Mouse (Mus musculus) adrenal gland, postnatal 14 days (tissue): ENCODE results near the gene Pde1c. TPM values are rescaled to one million over a fixed set of nuclear protein-coding genes. Genes with fewer than 3 reads are reported as not detected.

ENCODE experiments used
- DNase-seq: peaks from one replicate; pipeline ENCODE4 v3.0.0; 2021; ENCODE audit warnings: mixed read lengths
- total RNA-seq: library from RNA; stranded (reverse); gene quantifications from 2 replicates; pipeline ENCODE4 v1.2.3, GENCODE M21; 2021

Pde1c gene
- total RNA-seq, 1 experiment from 2014 or later, result 0.30 TPM

- no peak for DNase-seq
These were observed 240.8 kb downstream of the Pde1c start for GRCm38 (mm10) chr6:56328103-56328502.

GRCm38 (mm10) chr6:56322799-56323198 lies 246.1 kb downstream of the Pde1c start:
- no peak for DNase-seq

DNA sequence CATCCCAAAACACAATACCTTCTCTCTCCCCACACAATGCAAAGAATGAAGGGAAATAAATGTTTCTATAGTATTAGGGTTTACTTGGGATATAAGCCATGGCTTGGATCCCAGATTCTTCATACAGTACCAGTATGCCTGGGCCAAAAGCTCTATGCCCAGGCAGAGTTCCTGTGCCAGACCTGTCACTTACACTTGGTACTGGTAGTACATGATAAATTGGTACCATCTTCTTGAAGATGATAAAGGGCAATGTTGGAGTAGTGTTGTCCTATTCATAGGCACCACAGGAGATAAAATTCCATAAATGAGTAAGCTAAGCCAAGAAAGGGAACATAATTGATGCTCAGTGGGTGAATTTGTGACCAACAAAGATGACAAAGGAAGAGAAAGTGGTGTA lies 258.6 kb downstream of the Pde1c start:
- no peak for DNase-seq

GRCm38 (mm10) chr6:56306066-56306465 lies 262.8 kb downstream of the Pde1c start:
- no peak for DNase-seq

DNA sequence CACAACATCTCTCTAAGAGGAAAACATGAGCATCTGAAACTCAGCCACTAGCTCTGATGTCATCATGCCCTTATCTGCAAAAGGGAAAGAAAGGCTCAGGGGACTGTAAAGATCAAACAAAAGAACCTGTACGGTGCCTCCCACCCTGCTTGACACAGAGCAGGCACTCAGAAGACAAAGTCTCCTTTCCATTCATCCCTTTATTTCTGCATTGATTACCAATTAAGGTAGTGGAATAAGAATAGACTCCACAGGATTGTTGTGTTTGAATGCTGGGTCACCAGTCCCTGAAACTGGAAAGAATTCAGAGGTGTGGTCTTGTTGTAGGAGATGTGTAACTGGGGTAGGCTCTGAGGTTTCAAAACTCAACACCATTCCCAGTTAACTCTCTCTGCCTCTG lies 276.7 kb downstream of the Pde1c start:
- no peak for DNase-seq

- no peak for DNase-seq
These were observed 279.6 kb downstream of the Pde1c start for GRCm38 (mm10) chr6:56289307-56289706.

DNA sequence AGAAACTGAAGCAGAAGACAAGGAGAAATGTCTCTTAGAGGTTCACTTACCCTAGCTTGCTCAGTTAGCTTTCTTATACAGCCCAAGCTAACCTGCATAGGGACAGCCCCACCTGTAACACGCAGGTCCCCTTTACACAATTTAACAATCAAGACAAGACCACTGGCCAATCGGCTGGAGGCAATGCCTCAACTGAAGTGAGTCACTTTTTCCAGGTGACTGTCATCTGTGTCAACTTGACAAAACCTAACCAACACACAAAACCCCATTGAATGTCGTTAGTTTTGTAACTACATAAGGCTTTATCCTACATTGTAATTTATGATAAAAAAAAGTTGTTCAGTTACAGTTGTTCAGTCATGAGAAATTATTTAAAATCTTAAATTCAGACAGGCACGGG lies 284.1 kb downstream of the Pde1c start:
- no peak for DNase-seq

GRCm38 (mm10) chr6:56275461-56275860 lies 293.4 kb downstream of the Pde1c start:
- DNase-seq, result no peak

DNA sequence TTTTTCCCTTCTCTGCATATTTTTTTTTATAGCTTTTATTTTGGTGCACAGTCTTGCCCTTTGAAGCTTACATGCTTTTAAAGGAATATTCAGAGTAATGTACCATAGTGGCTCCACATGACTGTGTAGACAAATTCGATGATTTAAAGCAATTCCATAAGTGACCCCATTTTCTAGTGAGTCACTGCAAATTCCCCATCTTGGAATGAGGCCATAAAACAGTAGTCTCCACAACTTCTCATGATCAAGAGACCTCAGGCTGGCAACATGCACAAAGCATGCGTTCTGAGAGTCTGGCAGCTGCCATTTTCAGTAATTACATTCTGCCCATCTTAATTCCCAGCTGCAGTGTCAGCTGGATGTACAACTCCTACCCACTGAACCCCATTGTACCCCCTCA lies 297.2 kb downstream of the Pde1c start:
- no peak for DNase-seq

- DNase-seq, result no peak
These were observed 304.4 kb downstream of the Pde1c start for GRCm38 (mm10) chr6:56264509-56264908.

DNA sequence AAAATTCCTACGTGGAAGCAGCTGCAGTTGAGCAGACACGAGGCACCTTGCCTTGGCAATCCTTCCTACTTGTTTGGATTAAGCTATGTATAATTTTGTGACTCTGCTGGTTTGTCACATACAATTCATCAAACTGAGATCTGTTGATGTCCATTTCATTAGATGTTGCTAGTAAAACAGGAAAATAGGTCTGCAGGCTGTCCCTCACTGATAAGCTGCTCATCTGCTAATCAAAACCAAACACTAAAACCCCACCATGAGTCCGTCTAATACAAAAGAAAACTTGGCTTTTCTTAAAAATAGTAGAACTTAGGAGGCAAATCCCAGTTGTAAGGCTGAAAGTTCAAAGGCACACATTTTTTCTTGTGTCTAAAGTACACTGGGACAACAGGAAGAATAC lies 308.8 kb downstream of the Pde1c start:
- no peak for DNase-seq

DNA sequence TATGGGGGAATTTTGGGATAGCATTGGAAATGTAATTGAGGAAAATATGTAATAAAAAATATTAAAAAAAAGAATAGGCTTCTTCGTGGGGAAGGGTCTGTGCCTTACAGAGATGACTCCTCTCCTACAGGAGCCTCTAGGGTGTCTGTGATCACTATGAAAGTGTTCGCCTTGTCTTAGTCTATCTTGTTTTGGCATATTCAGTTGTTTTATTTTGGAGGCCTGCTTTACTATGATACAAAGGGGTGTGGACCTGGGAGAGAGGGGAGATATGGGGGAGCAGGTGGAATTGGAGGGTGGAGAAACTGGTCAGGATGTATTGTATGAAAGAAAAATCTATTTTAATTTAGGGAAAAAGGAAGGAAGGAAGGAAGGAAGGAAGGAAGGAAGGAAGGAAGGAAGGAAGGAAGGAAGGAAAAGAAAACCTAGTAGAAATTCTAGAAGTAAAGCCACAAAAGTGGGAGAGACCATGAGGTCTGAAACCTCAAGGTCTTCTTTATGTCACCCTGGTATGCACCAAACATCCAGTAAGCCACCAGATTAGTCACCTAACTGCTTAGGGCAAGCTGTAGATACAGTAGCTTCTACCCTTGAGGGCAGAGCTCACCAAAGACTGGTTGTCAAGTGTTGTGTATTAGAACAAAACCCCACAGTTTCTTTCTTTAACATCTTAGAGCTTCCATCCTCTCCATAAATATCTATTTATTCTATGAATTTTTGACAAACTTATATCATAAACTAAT lies 311.2 kb downstream of the Pde1c start:
- no peak for DNase-seq

DNA sequence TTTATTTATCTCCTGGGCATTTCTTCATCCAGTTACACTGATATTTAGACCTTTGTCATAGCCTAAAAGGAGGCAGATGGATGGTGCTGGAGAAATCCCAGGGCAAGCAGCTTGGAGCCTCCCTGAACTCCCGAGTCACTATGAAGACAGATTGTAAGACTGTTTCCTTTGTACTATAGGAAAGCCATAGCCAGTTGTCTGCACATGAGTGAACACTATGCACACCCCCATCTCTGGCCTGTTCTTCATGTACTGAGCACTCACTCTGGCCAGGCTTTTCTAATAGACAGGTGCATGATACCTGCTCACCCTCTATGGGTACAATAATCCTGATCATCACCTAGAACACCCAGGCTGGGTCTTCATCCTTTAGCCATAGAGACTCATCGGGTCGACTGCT lies 318.8 kb downstream of the Pde1c start:
- DNase-seq, result no peak

GRCm38 (mm10) chr6:56191426-56192140 lies 377.3 kb downstream of the Pde1c start:
- no peak for DNase-seq

- DNase-seq, result no peak
These were observed 392.4 kb downstream of the Pde1c start for GRCm38 (mm10) chr6:56176485-56176884.

- no peak for DNase-seq
These were observed 396.7 kb downstream of the Pde1c start for GRCm38 (mm10) chr6:56172172-56172571.

GRCm38 (mm10) chr6:56168736-56169135 lies 400.2 kb downstream of the Pde1c start:
- no peak for DNase-seq

DNA sequence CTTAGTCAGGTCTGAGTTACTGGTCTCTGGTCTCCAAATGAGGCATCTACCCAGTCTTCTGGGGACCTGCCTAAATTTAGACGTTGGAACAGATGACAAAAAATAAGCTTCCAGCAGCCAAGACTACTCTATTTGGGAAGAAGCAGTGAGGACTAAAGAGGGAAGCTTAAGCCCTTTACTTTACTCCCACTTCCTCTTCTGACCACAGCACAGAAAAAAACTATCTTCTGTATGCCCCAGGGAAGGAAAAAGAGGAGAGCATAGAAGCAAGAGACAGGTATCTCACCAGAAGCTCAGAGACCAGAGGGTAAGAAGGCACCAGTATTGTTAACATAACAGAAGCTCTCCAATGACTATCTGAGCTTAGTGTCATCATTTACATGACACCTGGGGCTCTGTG lies 410.7 kb downstream of the Pde1c start:
- DNase-seq, result no peak

DNA sequence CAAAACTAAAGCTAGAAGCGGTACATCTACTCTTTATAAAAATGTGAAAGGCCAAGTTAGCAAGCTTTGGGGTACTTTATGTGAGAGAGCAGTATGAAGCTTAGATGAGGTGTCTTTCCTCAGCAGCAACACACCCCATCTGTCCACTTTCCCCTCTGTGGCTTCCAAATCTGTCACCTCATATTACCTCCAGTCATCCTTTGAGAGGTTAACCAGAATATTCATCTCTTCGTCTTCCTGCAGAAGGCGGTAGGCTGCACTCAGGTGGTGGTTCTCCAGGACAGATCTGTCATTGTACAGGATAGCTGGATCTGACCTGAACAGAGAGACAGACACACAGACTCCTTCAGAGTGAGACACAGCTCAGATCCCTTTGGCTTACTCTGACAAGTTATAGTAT lies 412.1 kb downstream of the Pde1c start:
- DNase-seq, result no peak

DNA sequence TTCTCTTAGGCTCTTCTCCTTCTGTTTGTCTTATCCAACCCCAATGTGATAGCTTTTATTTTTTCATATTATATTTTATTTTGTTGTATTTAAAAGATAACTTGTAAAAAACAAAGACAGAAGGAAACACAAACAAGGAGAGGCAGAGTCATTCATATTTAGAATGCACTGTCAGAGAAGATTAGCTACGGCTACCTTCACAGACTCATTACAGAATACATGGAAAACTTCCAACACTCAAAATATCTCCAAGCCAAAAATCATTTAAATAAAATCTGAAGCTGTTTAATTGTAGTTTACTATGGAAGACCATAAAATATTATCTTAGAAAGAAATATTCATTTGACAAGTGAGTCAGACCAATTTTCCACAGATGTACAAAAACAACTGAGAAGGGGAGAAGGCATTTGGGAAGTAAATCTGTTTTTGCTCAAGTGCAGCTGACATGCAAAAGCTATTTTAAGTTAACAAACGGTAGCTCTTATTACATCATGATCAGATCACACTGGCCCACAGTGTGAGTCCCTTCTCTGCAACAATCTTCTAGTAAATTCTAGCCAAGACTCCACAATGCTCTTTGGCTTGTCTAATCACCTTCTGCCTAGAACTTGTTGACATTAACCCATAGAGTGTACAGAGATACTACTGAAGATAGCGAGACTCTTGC lies 438.3 kb downstream of the Pde1c start:
- no peak for DNase-seq

GRCm38 (mm10) chr6:56099520-56100101 lies 469.3 kb downstream of the Pde1c start:
- DNase-seq, result no peak

- DNase-seq, result no peak
These were observed 470.5 kb downstream of the Pde1c start for GRCm38 (mm10) chr6:56098427-56098826.

- DNase-seq, result no peak
These were observed 492.5 kb downstream of the Pde1c start for GRCm38 (mm10) chr6:56076378-56076805.
